Mouse (Mus musculus) MEL (cell line): Measurements from ENCODE around the gene Psmc5. TPM values are rescaled to one million over a fixed set of nuclear protein-coding genes. Genes with fewer than 3 reads are reported as not detected.

Experiments
- DNase-seq: peaks from one replicate; pipeline ENCODE4 v3.0.0; 2011; ENCODE audit warnings: low read depth, low spot score
- H3K27ac ChIP-seq: 2 replicates; pipeline ENCODE4 v1.5.1; 2012; ENCODE audit warnings: low read depth, mild to moderate bottlenecking, control low read depth, low read length, moderate library complexity; ENCODE audit not compliant: control insufficient read depth
- H3K27me3 ChIP-seq, 2 experiments: fragments of 150-350 bp in 1 of 2; sonication (generic) in 1 of 2; 2 replicates each; pipeline ENCODE4 v1.6.1; 2012; ENCODE audit warnings: low read length in 2 of 2, mild to moderate bottlenecking in 2 of 2, improper control_type of control experiment in 1 of 2, moderate library complexity in 1 of 2; ENCODE audit not compliant: insufficient read depth in 2 of 2, control insufficient read depth in 1 of 2
- H3K36me3 ChIP-seq, 2 experiments: 2 replicates each; pipeline ENCODE4 v1.6.1; 2012 to 2014; ENCODE audit warnings: low read length in 2 of 2, improper control_type of control experiment in 1 of 2, inconsistent platforms in 1 of 2, mild to moderate bottlenecking in 1 of 2; ENCODE audit not compliant: insufficient read depth in 2 of 2, control insufficient read depth in 1 of 2
- H3K4me1 ChIP-seq, 2 experiments: fragments of 150-350 bp in 1 of 2; sonication (generic) in 1 of 2; 2 replicates each; pipeline ENCODE4 v1.6.1; 2012; ENCODE audit warnings: low read length in 2 of 2, improper control_type of control experiment in 1 of 2, mild to moderate bottlenecking in 1 of 2; ENCODE audit not compliant: insufficient read depth in 2 of 2, control insufficient read depth in 1 of 2
- H3K4me3 ChIP-seq, 2 experiments: fragments of 150-350 bp in 1 of 2; sonication (generic) in 1 of 2; 2 replicates each; pipeline ENCODE4 v1.5.1; 2012; ENCODE audit warnings: low read depth in 2 of 2, low read length in 2 of 2, mild to moderate bottlenecking in 2 of 2, moderate library complexity in 2 of 2, control low read depth in 1 of 2, improper control_type of control experiment in 1 of 2; ENCODE audit not compliant: control insufficient read depth in 1 of 2, insufficient read depth in 1 of 2
- H3K79me2 ChIP-seq: 2 replicates; pipeline ENCODE4 v1.6.1; 2012; ENCODE audit warnings: mild to moderate bottlenecking, low read length, moderate library complexity; ENCODE audit not compliant: control insufficient read depth, poor library complexity, insufficient read depth
- H3K9ac ChIP-seq: 2 replicates; pipeline ENCODE4 v1.6.1; 2012; ENCODE audit warnings: low read depth, mild to moderate bottlenecking, control low read depth, low read length, moderate library complexity; ENCODE audit not compliant: control insufficient read depth, poor library complexity, severe bottlenecking
- H3K9me3 ChIP-seq: fragments of 150-350 bp; sonication (generic); replicated peaks from 2 replicates; pipeline ENCODE4 v1.6.1; 2012; ENCODE audit warnings: mild to moderate bottlenecking, low read length, improper control_type of control experiment, moderate library complexity; ENCODE audit not compliant: insufficient read depth
- CHD2 ChIP-seq: IDR thresholded peaks from 2 replicates; pipeline ENCODE4 v1.6.1; 2011; ENCODE audit warnings: low read length, improper control_type of control experiment
- CTCF ChIP-seq, 3 experiments: IDR thresholded peaks in 2 of 3; conservative IDR thresholded peaks in 1 of 3; 2 replicates each; pipeline ENCODE4 v1.5.1; 2011 to 2012; ENCODE audit warnings: low read length in 3 of 3, low read depth in 2 of 3, mild to moderate bottlenecking in 2 of 3, improper control_type of control experiment in 1 of 3, inconsistent platforms in 1 of 3, mixed read lengths in 1 of 3, moderate library complexity in 1 of 3; ENCODE audit not compliant: control insufficient read depth in 1 of 3, insufficient read depth in 1 of 3, poor library complexity in 1 of 3, severe bottlenecking in 1 of 3
- ELF1 ChIP-seq: IDR thresholded peaks from 2 replicates; pipeline ENCODE4 v1.6.1; 2014; ENCODE audit warnings: low read depth, mild to moderate bottlenecking, inconsistent platforms, low read length, improper control_type of control experiment, moderate library complexity
- EP300 ChIP-seq, 2 experiments: IDR thresholded peaks; 2 replicates each; pipeline ENCODE4 v1.6.1; 2011; ENCODE audit warnings: improper control_type of control experiment in 2 of 2, low read length in 2 of 2, low read depth in 1 of 2, mild to moderate bottlenecking in 1 of 2
- GABPA ChIP-seq: IDR thresholded peaks from 2 replicates; pipeline ENCODE4 v1.6.1; 2012; ENCODE audit warnings: low read depth, mild to moderate bottlenecking, inconsistent platforms, low read length, improper control_type of control experiment, moderate library complexity
- GATA1 ChIP-seq: IDR thresholded peaks from 2 replicates; pipeline ENCODE4 v1.6.1; 2011; ENCODE audit warnings: low read depth, low read length, improper control_type of control experiment
- KAT2A ChIP-seq: conservative IDR thresholded peaks from 2 replicates; pipeline ENCODE4 v1.6.1; 2012; ENCODE audit warnings: low read depth, low read length, improper control_type of control experiment, inconsistent platforms
- MAFK ChIP-seq: IDR thresholded peaks from 2 replicates; pipeline ENCODE4 v1.6.1; 2011; ENCODE audit warnings: low read depth, mild to moderate bottlenecking, low read length, improper control_type of control experiment, borderline replicate concordance
- MAZ ChIP-seq: IDR thresholded peaks from 2 replicates; pipeline ENCODE4 v1.6.1; 2012; ENCODE audit warnings: low read depth, mild to moderate bottlenecking, inconsistent platforms, low read length, improper control_type of control experiment
- MYC ChIP-seq: IDR thresholded peaks from 2 replicates; pipeline ENCODE4 v1.6.1; 2011; ENCODE audit warnings: low read depth, mild to moderate bottlenecking, low read length, improper control_type of control experiment, moderate library complexity
- NELFE ChIP-seq: IDR thresholded peaks from 2 replicates; pipeline ENCODE4 v1.6.1; 2011; ENCODE audit warnings: low read depth, low read length, improper control_type of control experiment
- NRF1 ChIP-seq: IDR thresholded peaks from 2 replicates; pipeline ENCODE4 v1.6.1; 2014; ENCODE audit warnings: low read depth, mild to moderate bottlenecking, inconsistent platforms, low read length, improper control_type of control experiment, moderate library complexity; ENCODE audit not compliant: poor library complexity, insufficient read depth, severe bottlenecking
- POLR2A ChIP-seq, 2 experiments: IDR thresholded peaks; 2 replicates each; pipeline ENCODE4 v1.6.1; 2011 to 2012; ENCODE audit warnings: low read length in 2 of 2, mild to moderate bottlenecking in 2 of 2, control low read depth in 1 of 2, improper control_type of control experiment in 1 of 2, low read depth in 1 of 2, moderate library complexity in 1 of 2; ENCODE audit not compliant: control insufficient read depth in 1 of 2, insufficient read depth in 1 of 2, poor library complexity in 1 of 2
- RAD21 ChIP-seq: IDR thresholded peaks from 2 replicates; pipeline ENCODE4 v1.6.1; 2011; ENCODE audit warnings: mild to moderate bottlenecking, low read depth, low read length, improper control_type of control experiment
- SIN3A ChIP-seq: IDR thresholded peaks from 2 replicates; pipeline ENCODE4 v1.6.1; 2012; ENCODE audit warnings: low read length, improper control_type of control experiment, inconsistent platforms
- SMC3 ChIP-seq: IDR thresholded peaks from 2 replicates; pipeline ENCODE4 v1.6.1; 2011; ENCODE audit warnings: low read depth, low read length, improper control_type of control experiment
- TAL1 ChIP-seq: IDR thresholded peaks from 2 replicates; pipeline ENCODE4 v1.6.1; 2012; ENCODE audit warnings: mild to moderate bottlenecking, inconsistent platforms, low read length, moderate library complexity, mixed read lengths
- TBP ChIP-seq: IDR thresholded peaks from 2 replicates; pipeline ENCODE4 v1.8.0; 2011; ENCODE audit warnings: low read depth, low read length, improper control_type of control experiment
- UBTF ChIP-seq: IDR thresholded peaks from 2 replicates; pipeline ENCODE4 v1.6.1; 2012; ENCODE audit warnings: low read depth, mild to moderate bottlenecking, inconsistent platforms, low read length, improper control_type of control experiment, moderate library complexity, borderline replicate concordance; ENCODE audit not compliant: insufficient read depth
- USF2 ChIP-seq, 2 experiments: IDR thresholded peaks; 2 replicates each; pipeline ENCODE4 v1.6.1; 2011 to 2012; ENCODE audit warnings: improper control_type of control experiment in 2 of 2, low read length in 2 of 2, borderline replicate concordance in 1 of 2, inconsistent platforms in 1 of 2, low read depth in 1 of 2, mild to moderate bottlenecking in 1 of 2; ENCODE audit not compliant: insufficient read depth in 1 of 2
- ZKSCAN1 ChIP-seq: IDR thresholded peaks from 2 replicates; pipeline ENCODE4 v1.6.1; 2012; ENCODE audit warnings: low read depth, mild to moderate bottlenecking, inconsistent platforms, low read length, improper control_type of control experiment, moderate library complexity
- ZMIZ1 ChIP-seq: IDR thresholded peaks from 2 replicates; pipeline ENCODE4 v1.6.1; 2012; ENCODE audit warnings: low read depth, mild to moderate bottlenecking, inconsistent platforms, low read length, improper control_type of control experiment, moderate library complexity
- ZNF384 ChIP-seq: IDR thresholded peaks from 2 replicates; pipeline ENCODE4 v1.6.1; 2012; ENCODE audit warnings: low read depth, mild to moderate bottlenecking, inconsistent platforms, low read length, improper control_type of control experiment
- polyA plus RNA-seq, 2 experiments: library from polyadenylated mRNA; stranded (reverse) in 1 of 2; unstranded in 1 of 2; fragments of >175 nt in 1 of 2; fragments of >200 nt in 1 of 2; gene quantifications; 2 replicates each; pipeline versions ENCODE4 v1.2.1 to v1.2.4; 2012; ENCODE audit warnings: low replicate concordance in 2 of 2, low read depth in 1 of 2; ENCODE audit not compliant: insufficient read length in 2 of 2, insufficient read depth in 1 of 2, missing spikeins in 1 of 2
- total RNA-seq: library from RNA; depleted of rRNA; stranded (reverse); fragments of 300-350 nt; gene quantifications from 2 replicates; pipeline ENCODE4 v1.2.3, GENCODE M21; 2012

The Psmc5 gene
- total and polyA plus RNA-seq, 3 experiments = 112 to 426 (median 290) TPM

- Histone ChIP-seq H3K4me3 (no peak overlapping the region), H3K27me3 (no peaks in the 10 kb centered on the region), H3K4me1 (peaks cover 0 to 24% of the 10 kb centered on the region in 2 experiments; a peak in 3 of 4 replicates), H3K36me3 (peaks cover 13 to 28% of the 10 kb centered on the region in 2 experiments), H3K79me2 (peaks cover 39% of the 10 kb centered on the region), H3K9me3 (no peaks in the 10 kb centered on the region), H3K9ac (no peak overlapping the region), H3K27ac (no peak overlapping the region)
- no peak for DNase-seq
- no peak for TF ChIP-seq SIN3A
- TF ChIP-seq NELFE = no peak
- TF ChIP-seq ZMIZ1 = no peak
- TF ChIP-seq UBTF = no peak
- no peak for TF ChIP-seq MAFK
- TF ChIP-seq GABPA = no peak
- no peak for TF ChIP-seq TAL1
- no peak for TF ChIP-seq SMC3
- TF ChIP-seq USF2 (IDR thresholded peaks at IDR 0.05; ENCODE audit: borderline replicate concordance in 1 of 2, insufficient read depth in 1 of 2, low read depth in 1 of 2, low read length in 2 of 2) = no peak
- TF ChIP-seq CTCF (IDR thresholded peaks at IDR 0.05 in 2 of 3, conservative IDR thresholded peaks at IDR 0.05 in 1 of 3; ENCODE audit: control insufficient read depth in 1 of 3, insufficient read depth in 1 of 3, low read depth in 2 of 3, low read length in 3 of 3, poor library complexity in 1 of 3, severe bottlenecking in 1 of 3) = no peak
- no peak for TF ChIP-seq POLR2A (IDR thresholded peaks at IDR 0.05; ENCODE audit: control insufficient read depth in 1 of 2, insufficient read depth in 1 of 2, low read depth in 1 of 2, low read length in 2 of 2, poor library complexity in 1 of 2)
- no peak for TF ChIP-seq MYC
- TF ChIP-seq MAZ = no peak
- TF ChIP-seq ZKSCAN1 = no peak
- TF ChIP-seq TBP = no peak
- TF ChIP-seq ZNF384 = no peak
- TF ChIP-seq NRF1 = no peak
- TF ChIP-seq KAT2A = no peak
Observed at GRCm38 (mm10) chr11:106267871-106268270, 11.9 kb downstream of the Psmc5 start.

- Histone ChIP-seq H3K4me1 (peaks cover 0 to 24% of the 10 kb centered on the region in 2 experiments; a peak in 3 of 4 replicates), H3K27ac (no peak overlapping the region)
Observed at GRCm38 (mm10) chr11:106268326-106269059, 12.5 kb downstream of the Psmc5 start.

More at GRCm38 (mm10) chr11:106268326-106269059, 12.5 kb downstream of the Psmc5 start:
- TF ChIP-seq ELF1 (no peak), KAT2A (no peak), EP300 (IDR thresholded peaks at IDR 0.05; ENCODE audit: low read depth in 1 of 2, low read length in 2 of 2) (no peak), CHD2 (no peak), GATA1 (no peak), RAD21 (no peak), UBTF (no peak)
- H3K79me2 ChIP-seq = peaks cover 43% of the 10 kb centered on the region
- H3K9me3 ChIP-seq = no peaks in the 10 kb centered on the region
- no peaks in the 10 kb centered on the region for H3K27me3 ChIP-seq
- H3K4me3 ChIP-seq = no peak overlapping the region
- peaks cover 13 to 23% of the 10 kb centered on the region in 2 experiments for H3K36me3 ChIP-seq
- no peak for DNase-seq
- no peak overlapping the region for H3K9ac ChIP-seq
